Mouse (Mus musculus): ENCODE results near the gene Comp. TPM values are rescaled to one million over a fixed set of nuclear protein-coding genes. Genes with fewer than 3 reads are reported as not detected.

Comp gene
- polyA plus RNA-seq, 1 experiment from 2014 or later = 0.42 TPM

- peaks cover 12% of the 10 kb centered on the region for H3K36me3 ChIP-seq
- H3K4me3 ChIP-seq (replicated peaks) = no peak overlapping the region
- H3K27me3 ChIP-seq = peaks cover 60% of the 10 kb centered on the region
- no peak overlapping the region for H3K27ac ChIP-seq
- peaks cover 6% of the 10 kb centered on the region for H3K4me1 ChIP-seq (replicated peaks)
- no peak overlapping the region for H3K9ac ChIP-seq (replicated peaks)
- no peak overlapping the region for H3K4me2 ChIP-seq (replicated peaks)
- no peaks in the 10 kb centered on the region for H3K9me3 ChIP-seq
- 89% methylated on average over 12 of the region's 12 CpGs for WGBS
- ATAC-seq = no peak
These were observed 6.7 kb downstream of the Comp start for GRCm38 (mm10) chr8:70380069-70380468.

- peaks cover 44% of the 10 kb centered on the region for H3K36me3 ChIP-seq
- no peak overlapping the region for H3K9ac ChIP-seq (replicated peaks)
- ATAC-seq = peak; percentile 62
- no peaks in the 10 kb centered on the region for H3K9me3 ChIP-seq
- H3K4me3 ChIP-seq (replicated peaks) = no peak overlapping the region
- no peak overlapping the region for H3K27ac ChIP-seq
- WGBS = 59% methylated on average over 3 of the region's 3 CpGs
- no peaks in the 10 kb centered on the region for H3K4me1 ChIP-seq (replicated peaks)
- H3K27me3 ChIP-seq = peaks cover 28% of the 10 kb centered on the region
- H3K4me2 ChIP-seq (replicated peaks) = no peak overlapping the region
These were observed 9.9 kb downstream of the Comp start for GRCm38 (mm10) chr8:70383287-70383686.

GRCm38 (mm10) chr8:70389678-70390077, 16.3 kb downstream of the Comp start:
- WGBS = 88% methylated on average over 2 of the region's 2 CpGs
- no peak overlapping the region for H3K9ac ChIP-seq (replicated peaks)

GRCm38 (mm10) chr8:70393087-70393486, 19.7 kb downstream of the Comp start:
- no peaks in the 10 kb centered on the region for H3K27me3 ChIP-seq
- no peaks in the 10 kb centered on the region for H3K9me3 ChIP-seq
- 82% methylated on average over 5 of the region's 5 CpGs for WGBS
- H3K36me3 ChIP-seq = peaks cover 58% of the 10 kb centered on the region
- no peaks in the 10 kb centered on the region for H3K4me1 ChIP-seq (replicated peaks)
- no peak overlapping the region for H3K9ac ChIP-seq (replicated peaks)
- ATAC-seq = no peak
- no peak overlapping the region for H3K4me2 ChIP-seq (replicated peaks)
- no peak overlapping the region for H3K27ac ChIP-seq
- H3K4me3 ChIP-seq (replicated peaks) = no peak overlapping the region

More at GRCm38 (mm10) chr8:70389678-70390077, 16.3 kb downstream of the Comp start:
- H3K36me3 ChIP-seq = peaks cover 73% of the 10 kb centered on the region
- H3K9me3 ChIP-seq = no peaks in the 10 kb centered on the region
- no peaks in the 10 kb centered on the region for H3K4me1 ChIP-seq (replicated peaks)
- no peak overlapping the region for H3K4me2 ChIP-seq (replicated peaks)
- no peaks in the 10 kb centered on the region for H3K27me3 ChIP-seq
- no peak overlapping the region for H3K4me3 ChIP-seq (replicated peaks)
- no peak overlapping the region for H3K27ac ChIP-seq
- no peak for ATAC-seq

GRCm38 (mm10) chr8:70394269-70394998, 21.1 kb downstream of the Comp start:
- no peak overlapping the region for H3K9ac ChIP-seq (replicated peaks)
- H3K36me3 ChIP-seq = peaks cover 44% of the 10 kb centered on the region
- no peak for ATAC-seq
- 90% methylated on average over 8 of the region's 8 CpGs for WGBS
- no peaks in the 10 kb centered on the region for H3K4me1 ChIP-seq (replicated peaks)
- no peaks in the 10 kb centered on the region for H3K9me3 ChIP-seq
- no peak overlapping the region for H3K4me3 ChIP-seq (replicated peaks)
- no peaks in the 10 kb centered on the region for H3K27me3 ChIP-seq
- no peak overlapping the region for H3K27ac ChIP-seq
- no peak overlapping the region for H3K4me2 ChIP-seq (replicated peaks)

- H3K36me3 ChIP-seq = peaks cover 47% of the 10 kb centered on the region
- 86% methylated on average over 5 of the region's 5 CpGs for WGBS
These were observed 22.3 kb downstream of the Comp start for GRCm38 (mm10) chr8:70395649-70396048.

DNA sequence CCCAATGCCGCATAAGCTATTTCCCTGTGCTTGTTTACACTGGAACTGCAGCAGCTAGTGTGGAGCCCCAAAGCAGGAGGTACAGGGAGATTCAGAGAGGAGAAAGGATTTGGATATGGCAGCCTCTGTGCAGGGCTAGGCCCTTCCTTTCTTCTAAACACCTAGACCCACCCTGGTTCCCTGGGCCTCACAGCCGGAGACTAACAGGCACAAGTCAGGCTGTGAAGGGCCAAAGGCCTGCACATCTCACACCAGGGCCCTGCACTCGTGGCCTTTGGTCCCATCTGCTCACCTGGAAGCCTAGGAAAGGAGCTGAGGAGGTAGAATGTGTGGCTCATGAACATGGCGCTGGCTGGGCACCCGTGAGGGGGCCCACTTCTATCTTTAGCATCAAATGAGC, 22.8 kb downstream of the Comp start:
- Histone ChIP-seq H3K4me3 (replicated peaks) (no peak overlapping the region), H3K9me3 (no peaks in the 10 kb centered on the region), H3K27ac (no peak overlapping the region), H3K36me3 (peaks cover 42% of the 10 kb centered on the region), H3K4me2 (replicated peaks) (no peak overlapping the region), H3K27me3 (no peaks in the 10 kb centered on the region), H3K9ac (replicated peaks) (no peak overlapping the region), H3K4me1 (replicated peaks) (no peaks in the 10 kb centered on the region)
- WGBS = 83% methylated on average over 5 of the region's 5 CpGs
- no peak for ATAC-seq

More at GRCm38 (mm10) chr8:70395649-70396048, 22.3 kb downstream of the Comp start:
- no peak for ATAC-seq
- Histone ChIP-seq H3K27ac (no peak overlapping the region), H3K9ac (replicated peaks) (no peak overlapping the region), H3K4me3 (replicated peaks) (no peak overlapping the region), H3K27me3 (no peaks in the 10 kb centered on the region), H3K9me3 (no peaks in the 10 kb centered on the region), H3K4me2 (replicated peaks) (no peak overlapping the region), H3K4me1 (replicated peaks) (no peaks in the 10 kb centered on the region)

GRCm38 (mm10) chr8:70397611-70398563, 24.5 kb downstream of the Comp start:
- H3K4me1 ChIP-seq (replicated peaks) = no peaks in the 10 kb centered on the region
- H3K9me3 ChIP-seq = no peaks in the 10 kb centered on the region
- peaks cover 30% of the 10 kb centered on the region for H3K36me3 ChIP-seq
- no peak overlapping the region for H3K4me3 ChIP-seq (replicated peaks)
- no peak overlapping the region for H3K27ac ChIP-seq
- 83% methylated on average over 16 of the region's 16 CpGs for WGBS
- H3K27me3 ChIP-seq = no peaks in the 10 kb centered on the region
- no peak overlapping the region; the same call in 1 of the 2 replicates for H3K9ac ChIP-seq (replicated peaks)
- no peak for ATAC-seq
- no peak overlapping the region for H3K4me2 ChIP-seq (replicated peaks)

GRCm38 (mm10) chr8:70404212-70404611, 30.9 kb downstream of the Comp start:
- WGBS = 97% methylated on average over 3 of the region's 3 CpGs
- Histone ChIP-seq H3K9me3 (no peaks in the 10 kb centered on the region), H3K9ac (replicated peaks) (no peak overlapping the region)

DNA sequence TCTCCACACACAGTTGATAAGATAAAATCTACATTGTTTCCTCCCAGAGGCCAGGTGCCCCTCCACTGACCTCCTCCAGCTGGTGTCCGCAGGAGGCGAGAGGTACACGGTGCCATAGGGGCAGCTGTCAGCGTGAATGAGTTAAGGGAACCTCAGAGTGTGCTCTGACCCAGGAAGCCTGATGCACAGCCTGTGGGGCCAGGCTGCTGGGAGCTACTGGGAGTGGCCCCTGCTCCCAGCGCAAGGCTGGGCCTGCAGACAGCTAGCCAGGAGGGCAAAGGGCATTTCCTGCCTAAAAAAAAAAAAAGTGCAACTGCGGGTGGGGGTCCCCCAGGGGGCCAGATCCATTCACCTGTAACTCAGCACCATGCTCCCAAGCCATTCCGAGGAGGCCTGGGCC, 31.8 kb downstream of the Comp start:
- WGBS = 70% methylated on average over 7 of the region's 7 CpGs
- ATAC-seq = no peak

More at GRCm38 (mm10) chr8:70404212-70404611, 30.9 kb downstream of the Comp start:
- peaks cover 18% of the 10 kb centered on the region for H3K36me3 ChIP-seq
- peaks cover 26% of the 10 kb centered on the region for H3K4me1 ChIP-seq (replicated peaks)
- no peak overlapping the region for H3K27ac ChIP-seq
- no peaks in the 10 kb centered on the region for H3K27me3 ChIP-seq
- no peak overlapping the region for H3K4me2 ChIP-seq (replicated peaks)
- no peak for ATAC-seq
- H3K4me3 ChIP-seq (replicated peaks) = no peak overlapping the region

DNA sequence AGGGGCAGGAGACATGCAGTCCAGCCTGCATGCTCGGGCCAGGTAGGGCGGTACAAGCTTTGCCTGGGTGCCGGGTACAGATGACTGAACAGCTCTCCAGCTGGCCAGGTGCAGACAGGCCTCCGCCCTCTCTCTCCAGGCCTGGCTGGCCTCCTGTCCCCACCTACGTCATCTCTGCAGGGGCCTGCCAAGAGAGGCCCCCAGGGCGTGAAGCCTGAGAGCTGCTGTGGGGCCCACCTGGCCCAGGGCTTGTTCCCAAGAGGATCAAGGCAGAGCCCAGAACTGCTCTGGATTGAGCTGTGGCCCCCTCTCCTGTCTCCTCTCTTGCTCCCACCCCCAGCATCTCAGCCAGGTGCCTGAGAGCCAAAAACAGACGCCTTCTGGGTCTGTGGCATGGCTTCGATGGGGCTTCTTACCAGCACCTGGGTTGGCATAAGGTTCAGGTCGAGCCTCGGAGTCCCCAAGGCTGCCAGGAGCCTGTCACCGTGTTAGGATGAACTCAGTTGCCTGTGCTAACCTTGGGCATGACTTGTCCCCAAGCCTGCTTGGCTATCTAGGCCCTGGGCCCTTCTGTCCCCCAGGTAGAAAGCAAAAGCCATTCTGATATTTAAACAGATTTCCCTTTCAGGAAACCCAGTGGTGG, 33.2 kb downstream of the Comp start:
- Histone ChIP-seq H3K9ac (replicated peaks) (no peak overlapping the region), H3K4me2 (replicated peaks) (no peak overlapping the region), H3K9me3 (no peaks in the 10 kb centered on the region), H3K4me3 (replicated peaks) (no peak overlapping the region), H3K27me3 (no peaks in the 10 kb centered on the region), H3K4me1 (replicated peaks) (peaks cover 32% of the 10 kb centered on the region), H3K27ac (no peak overlapping the region), H3K36me3 (peaks cover 8% of the 10 kb centered on the region)
- ATAC-seq = no peak
- WGBS = 85% methylated on average over 11 of the region's 11 CpGs

More for the DNA sequence above, 31.8 kb downstream of the Comp start:
- Histone ChIP-seq H3K36me3 (peaks cover 12% of the 10 kb centered on the region), H3K4me2 (replicated peaks) (no peak overlapping the region), H3K27me3 (no peaks in the 10 kb centered on the region), H3K9me3 (no peaks in the 10 kb centered on the region), H3K27ac (no peak overlapping the region), H3K4me1 (replicated peaks) (peaks cover 32% of the 10 kb centered on the region), H3K4me3 (replicated peaks) (no peak overlapping the region), H3K9ac (replicated peaks) (no peak overlapping the region)

Data from midbrain, embryonic 13.5 days (tissue).